Mouse (Mus musculus): ENCODE data around the gene Pagr1a. TPM values are rescaled to one million over a fixed set of nuclear protein-coding genes. Genes with fewer than 3 reads are reported as not detected.

Gene Pagr1a
- polyA plus RNA-seq, 1 experiment from 2014 or later: 30.4 TPM

GRCm38 (mm10) chr7:126975493-126975892, 41.7 kb downstream of the Pagr1a start:
- peaks cover 19% of the 10 kb centered on the region for H3K36me3 ChIP-seq (ENCODE audit: control insufficient read depth, insufficient read depth, low read length)
- H3K27me3 ChIP-seq (ENCODE audit: control insufficient read depth, insufficient read depth, low read length): no peaks in the 10 kb centered on the region
- peak overlapping the region; percentile 96 for H3K27ac ChIP-seq (ENCODE audit: low read depth, low read length)
- WGBS: 11% methylated on average over 8 of the region's 8 CpGs
- peak overlapping the region; percentile 87 for H3K4me2 ChIP-seq (ENCODE audit: low read depth, low read length)
- no peak overlapping the region; the same call in 1 of the 2 replicates for H3K4me3 ChIP-seq (ENCODE audit: low read depth, low read length)
- no peak for ATAC-seq (ENCODE audit: low read depth)
- H3K9me3 ChIP-seq (ENCODE audit: control insufficient read depth, low read length): no peaks in the 10 kb centered on the region
- H3K4me1 ChIP-seq (ENCODE audit: control insufficient read depth, insufficient read depth, low read length): 0 out of 2 replicates have a peak, but pooled peaks cover 8% of the 10 kb centered on the region
- peak overlapping the region; percentile 80 for H3K9ac ChIP-seq (replicated peaks; ENCODE audit: low read depth, low read length)

GRCm38 (mm10) chr7:126967361-126967760, 49.8 kb downstream of the Pagr1a start:
- H3K36me3 ChIP-seq (ENCODE audit: control insufficient read depth, insufficient read depth, low read length): peaks cover 29% of the 10 kb centered on the region; the same call in 1 of the 2 replicates
- H3K9ac ChIP-seq (replicated peaks; ENCODE audit: low read depth, low read length): no peak overlapping the region
- H3K27me3 ChIP-seq (ENCODE audit: control insufficient read depth, insufficient read depth, low read length): no peaks in the 10 kb centered on the region
- no peaks in the 10 kb centered on the region for H3K4me1 ChIP-seq (ENCODE audit: control insufficient read depth, insufficient read depth, low read length)
- no peak overlapping the region for H3K4me3 ChIP-seq (ENCODE audit: low read depth, low read length)
- no peak overlapping the region for H3K4me2 ChIP-seq (ENCODE audit: low read depth, low read length)
- WGBS: 68% methylated on average over 5 of the region's 6 CpGs
- ATAC-seq (ENCODE audit: low read depth): no peak
- no peaks in the 10 kb centered on the region for H3K9me3 ChIP-seq (ENCODE audit: control insufficient read depth, low read length)
- H3K27ac ChIP-seq (ENCODE audit: low read depth, low read length): no peak overlapping the region

GRCm38 (mm10) chr7:126965568-126965967, 51.6 kb downstream of the Pagr1a start:
- H3K9ac ChIP-seq (replicated peaks; ENCODE audit: low read depth, low read length): no peak overlapping the region
- ATAC-seq (ENCODE audit: low read depth): no peak
- no peak overlapping the region for H3K27ac ChIP-seq (ENCODE audit: low read depth, low read length)
- H3K4me1 ChIP-seq (ENCODE audit: control insufficient read depth, insufficient read depth, low read length): no peaks in the 10 kb centered on the region
- H3K4me2 ChIP-seq (ENCODE audit: low read depth, low read length): no peak overlapping the region
- peaks cover 37% of the 10 kb centered on the region; the same call in 1 of the 2 replicates for H3K36me3 ChIP-seq (ENCODE audit: control insufficient read depth, insufficient read depth, low read length)
- no peaks in the 10 kb centered on the region for H3K27me3 ChIP-seq (ENCODE audit: control insufficient read depth, insufficient read depth, low read length)
- WGBS: 57% methylated on average over 3 of the region's 3 CpGs
- H3K4me3 ChIP-seq (ENCODE audit: low read depth, low read length): no peak overlapping the region
- no peaks in the 10 kb centered on the region for H3K9me3 ChIP-seq (ENCODE audit: control insufficient read depth, low read length)

Small RNAs within 50 kb of the gene (microRNA-seq; reads per million reads assigned to microRNA genes)
- gene Gm44343: not detected

Other genes with a start within 250 kb of the Pagr1a start
- 219 and 246 TPM in 2 replicates for gene Ypel3, start 240.4 kb downstream of the Pagr1a start, polyA plus RNA-seq (2014; fragmentation: Nextera tagmentation; extraction: Ambion mirVana)
- gene Tbx6, start 235.9 kb downstream of the Pagr1a start, polyA plus RNA-seq (2014; fragmentation: Nextera tagmentation; extraction: Ambion mirVana): 0.27 and 0.55 TPM in 2 replicates
- 154 and 168 TPM in 2 replicates for gene Ppp4c, start 224.9 kb downstream of the Pagr1a start, polyA plus RNA-seq (2014; fragmentation: Nextera tagmentation; extraction: Ambion mirVana)
- 50.9 and 64.4 TPM in 2 replicates for gene Fam57b, start 219.7 kb downstream of the Pagr1a start, polyA plus RNA-seq (2014; fragmentation: Nextera tagmentation; extraction: Ambion mirVana)
- not detected in 2 replicates for gene 4930451I11Rik, start 185.7 kb downstream of the Pagr1a start, polyA plus RNA-seq (2014; fragmentation: Nextera tagmentation; extraction: Ambion mirVana)
- 18.4 and 20.2 TPM in 2 replicates for gene Doc2a, start 169.9 kb downstream of the Pagr1a start, polyA plus RNA-seq (2014; fragmentation: Nextera tagmentation; extraction: Ambion mirVana)
- gene Hirip3, start 155.4 kb downstream of the Pagr1a start, polyA plus RNA-seq (2014; fragmentation: Nextera tagmentation; extraction: Ambion mirVana): 11.0 and 15.2 TPM in 2 replicates
- 86.7 and 92.4 TPM in 2 replicates for gene Ino80e, start 155.0 kb downstream of the Pagr1a start, polyA plus RNA-seq (2014; fragmentation: Nextera tagmentation; extraction: Ambion mirVana)
- gene Taok2, start 132.6 kb downstream of the Pagr1a start, polyA plus RNA-seq (2014; fragmentation: Nextera tagmentation; extraction: Ambion mirVana): 28.9 and 36.5 TPM in 2 replicates
- 29.4 and 32.2 TPM in 2 replicates for gene Tmem219, start 94.4 kb downstream of the Pagr1a start, polyA plus RNA-seq (2014; fragmentation: Nextera tagmentation; extraction: Ambion mirVana)
- 92.9 and 103 TPM in 2 replicates for gene Kctd13, start 88.5 kb downstream of the Pagr1a start, polyA plus RNA-seq (2014; fragmentation: Nextera tagmentation; extraction: Ambion mirVana)
- gene Asphd1, start 67.8 kb downstream of the Pagr1a start, polyA plus RNA-seq (2014; fragmentation: Nextera tagmentation; extraction: Ambion mirVana): 5.8 and 10.6 TPM in 2 replicates
- 70.9 and 85.0 TPM in 2 replicates for gene Sez6l2, start 66.8 kb downstream of the Pagr1a start, polyA plus RNA-seq (2014; fragmentation: Nextera tagmentation; extraction: Ambion mirVana)
- gene Cdipt, start 41.4 kb downstream of the Pagr1a start, polyA plus RNA-seq (2014; fragmentation: Nextera tagmentation; extraction: Ambion mirVana): 105 and 107 TPM in 2 replicates
- 0.86 and 1.2 TPM in 2 replicates for gene Cdiptos, start 41.3 kb downstream of the Pagr1a start, polyA plus RNA-seq (2014; fragmentation: Nextera tagmentation; extraction: Ambion mirVana)
- gene Mvp, start 2.7 kb downstream of the Pagr1a start, polyA plus RNA-seq (2014; fragmentation: Nextera tagmentation; extraction: Ambion mirVana): 2.4 and 4.8 TPM in 2 replicates
- gene Pagr1b, start 868 bp downstream of the Pagr1a start, polyA plus RNA-seq (2014; fragmentation: Nextera tagmentation; extraction: Ambion mirVana): not detected in 2 replicates
- gene Gm42742, start 3.7 kb upstream of the Pagr1a start, polyA plus RNA-seq (2014; fragmentation: Nextera tagmentation; extraction: Ambion mirVana): 36.3 and 60.2 TPM in 2 replicates
- 41.4 and 63.5 TPM in 2 replicates for gene Prrt2, start 3.9 kb upstream of the Pagr1a start, polyA plus RNA-seq (2014; fragmentation: Nextera tagmentation; extraction: Ambion mirVana)
- 61.7 and 64.8 TPM in 2 replicates for gene Maz, start 9.7 kb upstream of the Pagr1a start, polyA plus RNA-seq (2014; fragmentation: Nextera tagmentation; extraction: Ambion mirVana)
- 12.7 and 13.9 TPM in 2 replicates for gene Kif22, start 25.1 kb upstream of the Pagr1a start, polyA plus RNA-seq (2014; fragmentation: Nextera tagmentation; extraction: Ambion mirVana)
- gene Zg16, start 70.0 kb upstream of the Pagr1a start, polyA plus RNA-seq (2014; fragmentation: Nextera tagmentation; extraction: Ambion mirVana): not detected in 2 replicates
- 1.4 and 1.6 TPM in 2 replicates for gene AI467606, start 74.0 kb upstream of the Pagr1a start, polyA plus RNA-seq (2014; fragmentation: Nextera tagmentation; extraction: Ambion mirVana)
- 0.88 TPM in 1 of 2 replicates, not detected in the other for gene Qprt, start 104.9 kb upstream of the Pagr1a start, polyA plus RNA-seq (2014; fragmentation: Nextera tagmentation; extraction: Ambion mirVana)
- not detected in 2 replicates for gene Spn, start 120.5 kb upstream of the Pagr1a start, polyA plus RNA-seq (2014; fragmentation: Nextera tagmentation; extraction: Ambion mirVana)
- 58.1 and 71.9 TPM in 2 replicates for gene Cd2bp2, start 178.7 kb upstream of the Pagr1a start, polyA plus RNA-seq (2014; fragmentation: Nextera tagmentation; extraction: Ambion mirVana)
- 28.5 and 29.4 TPM in 2 replicates for gene Tbc1d10b, start 191.1 kb upstream of the Pagr1a start, polyA plus RNA-seq (2014; fragmentation: Nextera tagmentation; extraction: Ambion mirVana)
- gene Mylpf, start 191.5 kb upstream of the Pagr1a start, polyA plus RNA-seq (2014; fragmentation: Nextera tagmentation; extraction: Ambion mirVana): 8.5 and 12.5 TPM in 2 replicates
- 21.5 and 24.0 TPM in 2 replicates for gene Zfp553, start 215.7 kb upstream of the Pagr1a start, polyA plus RNA-seq (2014; fragmentation: Nextera tagmentation; extraction: Ambion mirVana)
- gene Sept1, start 215.8 kb upstream of the Pagr1a start, polyA plus RNA-seq (2014; fragmentation: Nextera tagmentation; extraction: Ambion mirVana): 7.2 and 9.1 TPM in 2 replicates
- gene Zfp771, start 226.9 kb upstream of the Pagr1a start, polyA plus RNA-seq (2014; fragmentation: Nextera tagmentation; extraction: Ambion mirVana): 68.1 and 68.8 TPM in 2 replicates
- 109 and 138 TPM in 2 replicates for gene Dctpp1, start 243.4 kb upstream of the Pagr1a start, polyA plus RNA-seq (2014; fragmentation: Nextera tagmentation; extraction: Ambion mirVana)

Measured in neural tube, embryonic 14.5 days (tissue).